Comparison of ENCODE assay signal across 8 mouse cellular contexts in genomic region chr10:43901578-43902194, GRCm38 (mm10). TPM values are rescaled to one million over a fixed set of nuclear protein-coding genes. Genes with fewer than 3 reads are reported as not detected.
DNase-seq lines count a peak whose midpoint lies in the region; ATAC-seq and TF ChIP-seq lines count a peak whose summit lies in the region.

Gene Qrsl1 (minus strand): TSS chr10:43901745.
Gene Rtn4ip1 (plus strand): TSS chr10:43901807.

- H3K27me3 ChIP-seq in kidney, embryonic 14.5 days (ENCODE audit: control insufficient read depth, insufficient read depth, low read length): no peaks in the 10 kb centered on the region
- no peaks in the 10 kb centered on the region for H3K27me3 ChIP-seq in limb, embryonic 15.5 days

- H3K4me2 ChIP-seq in kidney, embryonic 14.5 days (replicated peaks; ENCODE audit: low read depth, low read length): peak within 1 kb of the TSS; percentile 65
- H3K4me2 ChIP-seq in limb, embryonic 15.5 days: peak within 1 kb of the TSS; percentile 68

- ATAC-seq in kidney, embryonic 14.5 days (ENCODE audit: low FRiP score, low TSS enrichment): peak; percentile 98
- peak; percentile 92 for ATAC-seq in limb, embryonic 15.5 days (ENCODE audit: insufficient number of reproducible peaks, low FRiP score, low TSS enrichment, low read depth)

- peak; percentile 95 for DNase-seq in A20 (ENCODE audit: low read depth, low spot score)
- DNase-seq in heart, adult 9 months (ENCODE audit: low spot score in 2 of 2): peak; percentile 94 to 95
- peak; percentile 77 to 81 for DNase-seq in monocyte, adult 2 months (ENCODE audit: low read depth in 1 of 2, low spot score in 2 of 2)
- peak; percentile 90 to 91 for DNase-seq in spleen, postnatal 36 days (ENCODE audit: low spot score in 2 of 2)

- no peaks in the 10 kb centered on the region for H3K36me3 ChIP-seq in kidney, embryonic 14.5 days (ENCODE audit: control insufficient read depth, insufficient read depth, low read length)
- H3K36me3 ChIP-seq in limb, embryonic 15.5 days: 0 out of 2 replicates have a peak, but pooled peaks cover 6% of the 10 kb centered on the region

- TF ChIP-seq POLR2A in bone marrow macrophage, adult 2 months (IDR thresholded peaks at IDR 0.05; ENCODE audit: borderline replicate concordance, low read depth, low read length): no peak
- peak; percentile 52; the same call in 1 of the 2 replicates for TF ChIP-seq POLR2A in embryonic fibroblast, embryonic 13.5 days (IDR thresholded peaks at IDR 0.05; ENCODE audit: low read depth, low read length)

- no peak for TF ChIP-seq CTCF in bone marrow macrophage, adult 2 months (IDR thresholded peaks at IDR 0.05; ENCODE audit: low read depth, low read length)
- TF ChIP-seq CTCF in embryonic fibroblast, embryonic 13.5 days (IDR thresholded peaks at IDR 0.05; ENCODE audit: borderline replicate concordance, insufficient read depth, low read length): no peak

- H3K27ac ChIP-seq in bone marrow macrophage, adult 2 months (ENCODE audit: insufficient read depth, low read depth, low read length): peak within 1 kb of the TSS; percentile 60
- H3K27ac ChIP-seq in embryonic fibroblast, embryonic 13.5 days (ENCODE audit: insufficient read depth, low read length): peak within 1 kb of the TSS; percentile 68; the same call in 1 of the 2 replicates
- peak within 1 kb of the TSS; percentile 80; the same call in 1 of the 2 replicates for H3K27ac ChIP-seq in kidney, embryonic 14.5 days (ENCODE audit: low read depth, low read length)
- no peak within 1 kb of the TSS for H3K27ac ChIP-seq in limb, embryonic 15.5 days

- H3K9me3 ChIP-seq in kidney, embryonic 14.5 days (ENCODE audit: control insufficient read depth, low read length): no peaks in the 10 kb centered on the region
- H3K9me3 ChIP-seq in limb, embryonic 15.5 days: no peaks in the 10 kb centered on the region

- H3K9ac ChIP-seq in kidney, embryonic 14.5 days (ENCODE audit: low read depth, low read length): peak within 1 kb of the TSS; percentile 74
- H3K9ac ChIP-seq in limb, embryonic 15.5 days: peak within 1 kb of the TSS; percentile 55

- H3K4me3 ChIP-seq in bone marrow macrophage, adult 2 months (ENCODE audit: insufficient read depth, low read length): peak within 1 kb of the TSS; percentile 92
- peak within 1 kb of the TSS; percentile 91 for H3K4me3 ChIP-seq in embryonic fibroblast, embryonic 13.5 days (ENCODE audit: insufficient read depth, low read length)
- H3K4me3 ChIP-seq in kidney, embryonic 14.5 days (ENCODE audit: low read length): peak within 1 kb of the TSS; percentile 86
- H3K4me3 ChIP-seq in limb, embryonic 15.5 days: peak within 1 kb of the TSS; percentile 77

- 1% methylated on average over 40 of the region's 40 CpGs for WGBS in kidney, embryonic 14.5 days
- WGBS in limb, embryonic 15.5 days: under 1% methylated on average over 40 of the region's 40 CpGs

- H3K4me1 ChIP-seq in bone marrow macrophage, adult 2 months (ENCODE audit: control insufficient read depth, insufficient read depth, low read length): peaks cover 12% of the 10 kb centered on the region
- H3K4me1 ChIP-seq in embryonic fibroblast, embryonic 13.5 days (ENCODE audit: control insufficient read depth, insufficient read depth, low read length): no peaks in the 10 kb centered on the region; the same call in 1 of the 2 replicates
- H3K4me1 ChIP-seq in kidney, embryonic 14.5 days (ENCODE audit: control insufficient read depth, insufficient read depth, low read length): peaks cover 13% of the 10 kb centered on the region
- H3K4me1 ChIP-seq in limb, embryonic 15.5 days: peaks cover 9% of the 10 kb centered on the region; the same call in 1 of the 2 replicates

RNA-seq across cellular contexts. Expression of gene Qrsl1, which starts in this region (rescaled TPM):
- 7.1 and 7.2 TPM in 2 replicates for polyA plus RNA-seq in bone marrow macrophage, adult 2 months (2012; ENCODE audit: insufficient read depth, insufficient read length, missing spikeins)
- 8.9 and 11.6 TPM in 2 replicates for polyA plus RNA-seq in embryonic fibroblast, embryonic 13.5 days (2011; ENCODE audit: insufficient read length, low read depth, missing spikeins)
- 26.3 and 33.1 TPM in 2 replicates for polyA plus RNA-seq in kidney, embryonic 14.5 days (2014; fragmentation: Nextera tagmentation; extraction: Ambion mirVana)
- polyA plus RNA-seq in limb, embryonic 15.5 days (2015; fragmentation: Nextera tagmentation; extraction: Ambion mirVana): 16.6 and 17.2 TPM in 2 replicates

RNA-seq across cellular contexts. Expression of gene Rtn4ip1, which starts in this region (rescaled TPM):
- 5.4 and 6.8 TPM in 2 replicates for polyA plus RNA-seq in bone marrow macrophage, adult 2 months (2012; ENCODE audit: insufficient read depth, insufficient read length, missing spikeins)
- 5.3 and 6.4 TPM in 2 replicates for polyA plus RNA-seq in embryonic fibroblast, embryonic 13.5 days (2011; ENCODE audit: insufficient read length, low read depth, missing spikeins)
- polyA plus RNA-seq in kidney, embryonic 14.5 days (2014; fragmentation: Nextera tagmentation; extraction: Ambion mirVana): 7.8 and 15.8 TPM in 2 replicates
- polyA plus RNA-seq in limb, embryonic 15.5 days (2015; fragmentation: Nextera tagmentation; extraction: Ambion mirVana): 12.7 and 13.5 TPM in 2 replicates
